Mouse (Mus musculus) MEL (cell line): ENCODE measurements around the gene Acad10. TPM values are rescaled to one million over a fixed set of nuclear protein-coding genes. Genes with fewer than 3 reads are reported as not detected.
A peak's percentile ranks its signal among the peaks of the same experiment; 100 is the strongest.

Experiments
- DNase-seq: peaks from one replicate; pipeline ENCODE4 v3.0.0; 2011; ENCODE audit warnings: low read depth, low spot score
- H3K27ac ChIP-seq: 2 replicates; pipeline ENCODE4 v1.5.1; 2012; ENCODE audit warnings: low read depth, mild to moderate bottlenecking, control low read depth, low read length, moderate library complexity; ENCODE audit not compliant: control insufficient read depth
- H3K27me3 ChIP-seq, 2 experiments: fragments of 150-350 bp in 1 of 2; sonication (generic) in 1 of 2; 2 replicates each; pipeline ENCODE4 v1.6.1; 2012; ENCODE audit warnings: low read length in 2 of 2, mild to moderate bottlenecking in 2 of 2, improper control_type of control experiment in 1 of 2, moderate library complexity in 1 of 2; ENCODE audit not compliant: insufficient read depth in 2 of 2, control insufficient read depth in 1 of 2
- H3K36me3 ChIP-seq, 2 experiments: 2 replicates each; pipeline ENCODE4 v1.6.1; 2012 to 2014; ENCODE audit warnings: low read length in 2 of 2, improper control_type of control experiment in 1 of 2, inconsistent platforms in 1 of 2, mild to moderate bottlenecking in 1 of 2; ENCODE audit not compliant: insufficient read depth in 2 of 2, control insufficient read depth in 1 of 2
- H3K4me1 ChIP-seq, 2 experiments: fragments of 150-350 bp in 1 of 2; sonication (generic) in 1 of 2; 2 replicates each; pipeline ENCODE4 v1.6.1; 2012; ENCODE audit warnings: low read length in 2 of 2, improper control_type of control experiment in 1 of 2, mild to moderate bottlenecking in 1 of 2; ENCODE audit not compliant: insufficient read depth in 2 of 2, control insufficient read depth in 1 of 2
- H3K4me3 ChIP-seq, 2 experiments: fragments of 150-350 bp in 1 of 2; sonication (generic) in 1 of 2; 2 replicates each; pipeline ENCODE4 v1.5.1; 2012; ENCODE audit warnings: low read depth in 2 of 2, low read length in 2 of 2, mild to moderate bottlenecking in 2 of 2, moderate library complexity in 2 of 2, control low read depth in 1 of 2, improper control_type of control experiment in 1 of 2; ENCODE audit not compliant: control insufficient read depth in 1 of 2, insufficient read depth in 1 of 2
- H3K79me2 ChIP-seq: 2 replicates; pipeline ENCODE4 v1.6.1; 2012; ENCODE audit warnings: mild to moderate bottlenecking, low read length, moderate library complexity; ENCODE audit not compliant: control insufficient read depth, poor library complexity, insufficient read depth
- H3K9ac ChIP-seq: 2 replicates; pipeline ENCODE4 v1.6.1; 2012; ENCODE audit warnings: low read depth, mild to moderate bottlenecking, control low read depth, low read length, moderate library complexity; ENCODE audit not compliant: control insufficient read depth, poor library complexity, severe bottlenecking
- H3K9me3 ChIP-seq: fragments of 150-350 bp; sonication (generic); replicated peaks from 2 replicates; pipeline ENCODE4 v1.6.1; 2012; ENCODE audit warnings: mild to moderate bottlenecking, low read length, improper control_type of control experiment, moderate library complexity; ENCODE audit not compliant: insufficient read depth
- BHLHE40 ChIP-seq: IDR thresholded peaks from 2 replicates; pipeline ENCODE4 v1.6.1; 2012; ENCODE audit warnings: low read depth, mild to moderate bottlenecking, inconsistent platforms, low read length, improper control_type of control experiment, borderline replicate concordance
- CHD1 ChIP-seq: IDR thresholded peaks from 2 replicates; pipeline ENCODE4 v1.6.1; 2012; ENCODE audit warnings: low read depth, mild to moderate bottlenecking, inconsistent platforms, low read length, improper control_type of control experiment
- ELF1 ChIP-seq: IDR thresholded peaks from 2 replicates; pipeline ENCODE4 v1.6.1; 2014; ENCODE audit warnings: low read depth, mild to moderate bottlenecking, inconsistent platforms, low read length, improper control_type of control experiment, moderate library complexity
- EP300 ChIP-seq, 2 experiments: IDR thresholded peaks; 2 replicates each; pipeline ENCODE4 v1.6.1; 2011; ENCODE audit warnings: improper control_type of control experiment in 2 of 2, low read length in 2 of 2, low read depth in 1 of 2, mild to moderate bottlenecking in 1 of 2
- ETS1 ChIP-seq: IDR thresholded peaks from 2 replicates; pipeline ENCODE4 v1.6.1; 2012; ENCODE audit warnings: low read depth, mild to moderate bottlenecking, inconsistent platforms, low read length, improper control_type of control experiment, moderate library complexity
- GABPA ChIP-seq: IDR thresholded peaks from 2 replicates; pipeline ENCODE4 v1.6.1; 2012; ENCODE audit warnings: low read depth, mild to moderate bottlenecking, inconsistent platforms, low read length, improper control_type of control experiment, moderate library complexity
- HCFC1 ChIP-seq: IDR thresholded peaks from 2 replicates; pipeline ENCODE4 v1.6.1; 2012; ENCODE audit warnings: low read depth, mild to moderate bottlenecking, inconsistent platforms, low read length, improper control_type of control experiment, moderate library complexity
- JUND ChIP-seq: IDR thresholded peaks from 2 replicates; pipeline ENCODE4 v1.6.1; 2011; ENCODE audit warnings: low read depth, mild to moderate bottlenecking, improper control_type of control experiment, low read length
- KAT2A ChIP-seq: conservative IDR thresholded peaks from 2 replicates; pipeline ENCODE4 v1.6.1; 2012; ENCODE audit warnings: low read depth, low read length, improper control_type of control experiment, inconsistent platforms
- MAFK ChIP-seq: IDR thresholded peaks from 2 replicates; pipeline ENCODE4 v1.6.1; 2011; ENCODE audit warnings: low read depth, mild to moderate bottlenecking, low read length, improper control_type of control experiment, borderline replicate concordance
- MAX ChIP-seq: IDR thresholded peaks from 2 replicates; pipeline ENCODE4 v1.6.1; 2011; ENCODE audit warnings: low read length, improper control_type of control experiment
- MAZ ChIP-seq: IDR thresholded peaks from 2 replicates; pipeline ENCODE4 v1.6.1; 2012; ENCODE audit warnings: low read depth, mild to moderate bottlenecking, inconsistent platforms, low read length, improper control_type of control experiment
- MEF2A ChIP-seq: IDR thresholded peaks from 2 replicates; pipeline ENCODE4 v1.6.1; 2014; ENCODE audit warnings: low read depth, mild to moderate bottlenecking, inconsistent platforms, low read length, improper control_type of control experiment; ENCODE audit not compliant: poor library complexity, insufficient replicate concordance, severe bottlenecking; ENCODE audit errors: extremely low read depth
- MXI1 ChIP-seq: IDR thresholded peaks from 2 replicates; pipeline ENCODE4 v1.6.1; 2011; ENCODE audit warnings: mild to moderate bottlenecking, low read depth, low read length, improper control_type of control experiment
- MYB ChIP-seq: IDR thresholded peaks from 2 replicates; pipeline ENCODE4 v1.6.1; 2011; ENCODE audit warnings: mild to moderate bottlenecking, low read depth, low read length, improper control_type of control experiment
- MYC ChIP-seq: IDR thresholded peaks from 2 replicates; pipeline ENCODE4 v1.6.1; 2011; ENCODE audit warnings: low read depth, mild to moderate bottlenecking, low read length, improper control_type of control experiment, moderate library complexity
- POLR2A ChIP-seq, 2 experiments: IDR thresholded peaks; 2 replicates each; pipeline ENCODE4 v1.6.1; 2011 to 2012; ENCODE audit warnings: low read length in 2 of 2, mild to moderate bottlenecking in 2 of 2, control low read depth in 1 of 2, improper control_type of control experiment in 1 of 2, low read depth in 1 of 2, moderate library complexity in 1 of 2; ENCODE audit not compliant: control insufficient read depth in 1 of 2, insufficient read depth in 1 of 2, poor library complexity in 1 of 2
- RAD21 ChIP-seq: IDR thresholded peaks from 2 replicates; pipeline ENCODE4 v1.6.1; 2011; ENCODE audit warnings: mild to moderate bottlenecking, low read depth, low read length, improper control_type of control experiment
- RCOR1 ChIP-seq: IDR thresholded peaks from 2 replicates; pipeline ENCODE4 v1.6.1; 2012; ENCODE audit warnings: low read depth, mild to moderate bottlenecking, inconsistent platforms, low read length, improper control_type of control experiment
- SIN3A ChIP-seq: IDR thresholded peaks from 2 replicates; pipeline ENCODE4 v1.6.1; 2012; ENCODE audit warnings: low read length, improper control_type of control experiment, inconsistent platforms
- SMC3 ChIP-seq: IDR thresholded peaks from 2 replicates; pipeline ENCODE4 v1.6.1; 2011; ENCODE audit warnings: low read depth, low read length, improper control_type of control experiment
- TBP ChIP-seq: IDR thresholded peaks from 2 replicates; pipeline ENCODE4 v1.8.0; 2011; ENCODE audit warnings: low read depth, low read length, improper control_type of control experiment
- TCF12 ChIP-seq: IDR thresholded peaks from 2 replicates; pipeline ENCODE4 v1.6.1; 2014; ENCODE audit warnings: low read depth, mild to moderate bottlenecking, inconsistent platforms, low read length, improper control_type of control experiment, moderate library complexity
- USF2 ChIP-seq, 2 experiments: IDR thresholded peaks; 2 replicates each; pipeline ENCODE4 v1.6.1; 2011 to 2012; ENCODE audit warnings: improper control_type of control experiment in 2 of 2, low read length in 2 of 2, borderline replicate concordance in 1 of 2, inconsistent platforms in 1 of 2, low read depth in 1 of 2, mild to moderate bottlenecking in 1 of 2; ENCODE audit not compliant: insufficient read depth in 1 of 2
- ZC3H11A ChIP-seq: IDR thresholded peaks from 2 replicates; pipeline ENCODE4 v1.6.1; 2012; ENCODE audit warnings: low read depth, mild to moderate bottlenecking, inconsistent platforms, low read length, improper control_type of control experiment
- ZKSCAN1 ChIP-seq: IDR thresholded peaks from 2 replicates; pipeline ENCODE4 v1.6.1; 2012; ENCODE audit warnings: low read depth, mild to moderate bottlenecking, inconsistent platforms, low read length, improper control_type of control experiment, moderate library complexity
- ZMIZ1 ChIP-seq: IDR thresholded peaks from 2 replicates; pipeline ENCODE4 v1.6.1; 2012; ENCODE audit warnings: low read depth, mild to moderate bottlenecking, inconsistent platforms, low read length, improper control_type of control experiment, moderate library complexity
- ZNF384 ChIP-seq: IDR thresholded peaks from 2 replicates; pipeline ENCODE4 v1.6.1; 2012; ENCODE audit warnings: low read depth, mild to moderate bottlenecking, inconsistent platforms, low read length, improper control_type of control experiment
- polyA plus RNA-seq, 2 experiments: library from polyadenylated mRNA; stranded (reverse) in 1 of 2; unstranded in 1 of 2; fragments of >175 nt in 1 of 2; fragments of >200 nt in 1 of 2; gene quantifications; 2 replicates each; pipeline versions ENCODE4 v1.2.1 to v1.2.4; 2012; ENCODE audit warnings: low replicate concordance in 2 of 2, low read depth in 1 of 2; ENCODE audit not compliant: insufficient read length in 2 of 2, insufficient read depth in 1 of 2, missing spikeins in 1 of 2
- total RNA-seq: library from RNA; depleted of rRNA; stranded (reverse); fragments of 300-350 nt; gene quantifications from 2 replicates; pipeline ENCODE4 v1.2.3, GENCODE M21; 2012

Acad10 gene
- total and polyA plus RNA-seq, 3 experiments, result 4.4 to 5.9 TPM; not detected in 1

DNA sequence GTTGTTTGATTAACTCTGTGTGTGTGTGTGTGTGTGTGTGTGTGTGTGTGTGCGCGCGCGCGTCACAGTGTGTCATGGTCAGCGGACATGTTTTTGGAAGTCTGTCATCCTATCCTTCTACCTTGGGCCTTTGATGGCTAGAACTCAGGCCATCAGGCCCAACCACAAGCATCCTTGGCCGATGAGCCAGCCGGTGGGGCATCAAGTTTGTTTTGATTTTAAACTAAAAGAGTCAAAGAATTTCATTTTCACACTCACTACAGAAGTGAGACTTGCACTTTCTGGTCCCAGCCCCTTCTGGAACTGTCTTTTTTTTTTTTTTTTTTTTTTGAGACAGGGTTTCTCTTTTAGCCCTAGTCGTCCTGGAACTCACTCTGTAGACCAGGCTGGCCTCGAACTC, 75.3 kb downstream of the Acad10 start:
- H3K4me3 ChIP-seq, result no peak overlapping the region
- H3K4me1 ChIP-seq, result peaks cover 20 to 26% of the 10 kb centered on the region in 2 experiments
- TF ChIP-seq MAFK (no peak), ELF1 (no peak), MEF2A (no peak), TBP (no peak), KAT2A (no peak), POLR2A (IDR thresholded peaks at IDR 0.05; ENCODE audit: control insufficient read depth in 1 of 2, insufficient read depth in 1 of 2, low read depth in 1 of 2, low read length in 2 of 2, poor library complexity in 1 of 2) (no peak), CHD1 (no peak), EP300 (IDR thresholded peaks at IDR 0.05; ENCODE audit: low read depth in 1 of 2, low read length in 2 of 2) (no peak)
- peak overlapping the region; percentile 9; the same call in 1 of the 2 replicates for H3K27ac ChIP-seq
- DNase-seq, result no peak
- no peak overlapping the region for H3K9ac ChIP-seq
- peaks cover 7% of the 10 kb centered on the region; the same call in 1 of the 2 replicates for H3K79me2 ChIP-seq
- no peaks in the 10 kb centered on the region for H3K27me3 ChIP-seq
- peaks cover 0 to 30% of the 10 kb centered on the region in 2 experiments; a peak in 3 of 4 replicates for H3K36me3 ChIP-seq
- no peaks in the 10 kb centered on the region for H3K9me3 ChIP-seq

DNA sequence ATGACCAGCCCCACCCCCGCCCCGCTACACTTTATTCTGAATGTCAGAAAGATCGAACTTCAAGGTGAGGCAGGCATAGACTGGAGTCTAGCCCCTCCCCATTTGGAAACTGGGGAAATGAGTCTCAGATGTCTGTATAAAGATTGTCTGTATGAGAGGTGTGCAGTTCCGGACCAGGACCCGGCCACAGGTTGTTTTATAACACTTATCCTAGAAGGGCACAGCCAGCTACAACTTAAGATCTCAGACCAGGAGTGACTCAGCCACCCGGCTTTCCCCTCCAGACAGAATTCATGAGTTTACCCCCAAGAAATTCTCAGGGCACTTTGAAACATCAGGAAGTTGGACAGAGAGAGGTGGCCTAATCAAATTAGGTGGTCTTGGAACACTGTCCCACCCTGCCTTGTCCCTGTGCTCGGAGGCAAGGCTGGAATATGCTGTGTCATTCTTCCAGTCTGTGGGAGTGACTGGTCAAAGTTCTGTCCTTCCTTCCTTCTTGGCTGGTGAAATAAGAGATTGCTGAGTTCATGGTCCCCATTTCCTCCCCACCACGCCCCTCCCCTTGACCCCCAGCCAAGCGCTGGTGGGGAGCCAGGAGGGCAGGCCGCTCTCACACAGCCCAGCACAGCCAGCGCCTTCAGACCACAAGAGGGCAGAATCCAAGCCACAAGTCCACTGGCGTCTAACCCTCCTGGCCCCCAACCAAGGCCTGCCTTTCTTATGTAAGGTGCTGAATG, 76.4 kb downstream of the Acad10 start:
- DNase-seq, result peak; percentile 84
- peaks cover 7% of the 10 kb centered on the region; the same call in 1 of the 2 replicates for H3K79me2 ChIP-seq
- peak overlapping the region in 1 of 2 experiments; percentile 9; a peak in 1 of 4 replicates for H3K4me3 ChIP-seq
- no peaks in the 10 kb centered on the region for H3K27me3 ChIP-seq
- peak overlapping the region; percentile 86 for H3K27ac ChIP-seq
- peaks cover 20 to 26% of the 10 kb centered on the region in 2 experiments for H3K4me1 ChIP-seq
- no peaks in the 10 kb centered on the region for H3K9me3 ChIP-seq
- peak overlapping the region; percentile 53 for H3K9ac ChIP-seq
- H3K36me3 ChIP-seq, result peaks cover 0 to 30% of the 10 kb centered on the region in 2 experiments
- no peak for TF ChIP-seq MYB
- peak; percentile 72; the same call in 1 of the 2 replicates for TF ChIP-seq MAZ
- TF ChIP-seq MAFK, result 0 out of 2 replicates have a peak, but pooled peaks have one; percentile 40
- no peak for TF ChIP-seq ZC3H11A
- TF ChIP-seq ZNF384, result no peak
- TF ChIP-seq MAX, result no peak
- TF ChIP-seq TCF12, result peak; percentile 53; the same call in 1 of the 2 replicates
- peak; percentile 69 for TF ChIP-seq GABPA
- TF ChIP-seq RCOR1, result no peak
- no peak for TF ChIP-seq MYC
- peak; percentile 12; the same call in 1 of the 2 replicates for TF ChIP-seq RAD21
- TF ChIP-seq POLR2A (IDR thresholded peaks at IDR 0.05; ENCODE audit: control insufficient read depth in 1 of 2, insufficient read depth in 1 of 2, low read depth in 1 of 2, low read length in 2 of 2, poor library complexity in 1 of 2), result no peak; a peak in 1 of 4 replicates
- TF ChIP-seq JUND, result no peak
- TF ChIP-seq BHLHE40, result no peak
- no peak for TF ChIP-seq MXI1
- no peak for TF ChIP-seq MEF2A
- 0 out of 2 replicates have a peak, but pooled peaks have one; percentile 42 for TF ChIP-seq SIN3A
- TF ChIP-seq HCFC1, result no peak; the same call in 1 of the 2 replicates
- 0 out of 2 replicates have a peak, but pooled peaks have one; percentile 13 for TF ChIP-seq TBP
- TF ChIP-seq ELF1, result no peak; the same call in 1 of the 2 replicates
- peak; percentile 21 for TF ChIP-seq ETS1
- TF ChIP-seq ZMIZ1, result no peak
- peak; percentile 59 for TF ChIP-seq SMC3
- no peak for TF ChIP-seq ZKSCAN1
- no peak for TF ChIP-seq USF2 (IDR thresholded peaks at IDR 0.05; ENCODE audit: borderline replicate concordance in 1 of 2, insufficient read depth in 1 of 2, low read depth in 1 of 2, low read length in 2 of 2)
